In the genomic region with DNA sequence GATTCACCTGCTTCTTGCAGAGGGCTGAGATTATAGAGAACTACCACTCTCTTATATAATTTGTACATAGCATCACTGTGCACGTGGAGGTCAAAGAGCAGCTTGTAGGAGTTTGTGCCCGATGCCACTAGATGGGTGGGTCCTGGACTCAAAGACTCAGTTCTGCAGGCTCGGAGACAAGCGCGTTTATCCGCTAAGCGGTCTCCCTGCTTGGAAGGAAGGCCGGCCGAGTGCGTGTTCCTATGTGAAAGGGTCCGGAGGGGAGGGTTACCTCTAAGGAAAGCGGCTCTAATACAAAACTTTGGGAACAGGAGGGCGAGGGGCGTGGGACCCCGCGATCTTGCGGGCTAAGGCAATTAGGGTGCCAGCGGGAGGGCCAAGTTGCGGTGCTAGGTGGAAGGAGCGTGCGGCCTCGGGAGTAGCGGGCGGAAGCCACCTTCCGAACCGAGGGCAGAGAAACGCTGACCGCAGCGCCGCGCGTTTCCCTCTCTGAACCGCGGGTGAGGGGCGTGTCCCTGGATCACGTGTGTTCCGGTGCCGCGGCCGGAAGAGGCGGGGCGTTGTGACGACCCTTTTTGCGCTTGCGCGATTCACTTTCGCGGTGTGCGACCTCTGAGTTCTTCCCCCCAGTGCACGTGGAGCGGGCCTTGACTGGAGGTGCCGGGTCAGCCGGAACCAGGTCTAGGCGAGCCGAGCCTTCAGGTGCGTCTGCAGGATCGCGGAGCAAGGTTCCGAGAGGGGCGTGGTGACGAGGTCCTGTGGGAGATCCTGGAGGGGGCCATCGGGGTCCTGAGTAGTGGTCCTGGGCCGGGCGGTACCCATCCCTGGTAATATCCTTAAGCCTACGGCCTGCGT, we compare ENCODE assay signal across 8 mouse cellular contexts. TPM values are rescaled to one million over a fixed set of nuclear protein-coding genes. Genes with fewer than 3 reads are reported as not detected.
DNase-seq lines count a peak whose midpoint lies in the region; ATAC-seq and TF ChIP-seq lines count a peak whose summit lies in the region.

Gene Nop2 (plus strand): TSS at position 608 of the 855 bp plus-strand sequence.

- TF ChIP-seq POLR2A in limb, embryonic 14.5 days (IDR thresholded peaks at IDR 0.05; ENCODE audit: borderline replicate concordance, extremely low read depth, insufficient read depth, insufficient read length), result 0 out of 2 replicates have a peak, but pooled peaks have one; percentile 69

- H3K27ac ChIP-seq in embryonic facial prominence, embryonic 11.5 days (replicated peaks; ENCODE audit: low read depth, low read length), result peak within 1 kb of the TSS; percentile 82
- H3K27ac ChIP-seq in limb, embryonic 14.5 days (replicated peaks; ENCODE audit: low read depth, low read length), result peak within 1 kb of the TSS; percentile 66
- peak within 1 kb of the TSS; percentile 80 for H3K27ac ChIP-seq in midbrain, postnatal 0 days (ENCODE audit: low read depth, low read length)

- under 1% methylated on average over 66 of the region's 66 CpGs for WGBS in embryonic facial prominence, embryonic 11.5 days
- WGBS in limb, embryonic 14.5 days, result 3% methylated on average over 52 of the region's 66 CpGs
- under 1% methylated on average over 65 of the region's 66 CpGs for WGBS in midbrain, postnatal 0 days

- TF ChIP-seq CTCF in midbrain, postnatal 0 days (IDR thresholded peaks at IDR 0.05), result no peak

- ATAC-seq in embryonic facial prominence, embryonic 11.5 days (replicated peaks; ENCODE audit: insufficient number of reproducible peaks, low FRiP score, low TSS enrichment, low read depth), result peak; percentile 87
- peak; percentile 95 for ATAC-seq in limb, embryonic 14.5 days (ENCODE audit: low FRiP score, low read depth)
- peak; percentile 98 for ATAC-seq in midbrain, postnatal 0 days (ENCODE audit: low FRiP score)

- peak within 1 kb of the TSS; percentile 79 for H3K4me2 ChIP-seq in embryonic facial prominence, embryonic 11.5 days (ENCODE audit: low read depth, low read length)
- H3K4me2 ChIP-seq in limb, embryonic 14.5 days (replicated peaks; ENCODE audit: low read depth, low read length, severe bottlenecking), result peak within 1 kb of the TSS; percentile 86
- H3K4me2 ChIP-seq in midbrain, postnatal 0 days (ENCODE audit: low read depth, low read length, poor library complexity, severe bottlenecking), result peak within 1 kb of the TSS; percentile 91

- no peaks in the 10 kb centered on the region for H3K27me3 ChIP-seq in embryonic facial prominence, embryonic 11.5 days (ENCODE audit: control insufficient read depth, insufficient read depth, low read length)
- no peaks in the 10 kb centered on the region for H3K27me3 ChIP-seq in limb, embryonic 14.5 days (ENCODE audit: control insufficient read depth, insufficient read depth, low read length)
- H3K27me3 ChIP-seq in midbrain, postnatal 0 days (ENCODE audit: insufficient read depth, low read length), result no peaks in the 10 kb centered on the region

- no peaks in the 10 kb centered on the region for H3K9me3 ChIP-seq in embryonic facial prominence, embryonic 11.5 days (replicated peaks; ENCODE audit: control insufficient read depth, low read length)
- no peaks in the 10 kb centered on the region for H3K9me3 ChIP-seq in limb, embryonic 14.5 days (ENCODE audit: control insufficient read depth, low read length)
- H3K9me3 ChIP-seq in midbrain, postnatal 0 days (ENCODE audit: low read length), result no peaks in the 10 kb centered on the region

- H3K4me3 ChIP-seq in embryonic facial prominence, embryonic 11.5 days (ENCODE audit: low read depth, low read length), result peak within 1 kb of the TSS; percentile 93
- peak within 1 kb of the TSS; percentile 83 for H3K4me3 ChIP-seq in limb, embryonic 14.5 days (replicated peaks; ENCODE audit: low read length)
- H3K4me3 ChIP-seq in midbrain, postnatal 0 days (ENCODE audit: low read depth, low read length), result peak within 1 kb of the TSS; percentile 50

- H3K36me3 ChIP-seq in embryonic facial prominence, embryonic 11.5 days (replicated peaks; ENCODE audit: control insufficient read depth, insufficient read depth, low read depth, low read length), result peaks cover 17% of the 10 kb centered on the region
- peaks cover 72% of the 10 kb centered on the region for H3K36me3 ChIP-seq in limb, embryonic 14.5 days (ENCODE audit: control insufficient read depth, insufficient read depth, low read length)
- H3K36me3 ChIP-seq in midbrain, postnatal 0 days (ENCODE audit: insufficient read depth, low read length), result peaks cover 37% of the 10 kb centered on the region

- DNase-seq in layer of hippocampus, adult 11-12 months (ENCODE audit: low spot score), result peak; percentile 82
- DNase-seq in layer of hippocampus, adult 9-10 months (ENCODE audit: low spot score), result no peak
- DNase-seq in embryonic facial prominence, embryonic 11.5 days (ENCODE audit: low spot score), result peak; percentile 97
- DNase-seq in heart, adult 11 months, result peak; percentile 98
- DNase-seq in kidney, adult 18-20 months, result peak; percentile 89
- peak; percentile 95 for DNase-seq in limb, embryonic 14.5 days (ENCODE audit: low spot score)
- peak; percentile 96 for DNase-seq in midbrain, postnatal 0 days (ENCODE audit: low spot score)
- peak; percentile 75 to 82 for DNase-seq in spleen, postnatal 14 days (ENCODE audit: low spot score in 2 of 2)

- H3K4me1 ChIP-seq in embryonic facial prominence, embryonic 11.5 days (ENCODE audit: control insufficient read depth, insufficient read depth, low read length), result no peaks in the 10 kb centered on the region
- H3K4me1 ChIP-seq in limb, embryonic 14.5 days (ENCODE audit: control insufficient read depth, insufficient read depth, low read length), result no peaks in the 10 kb centered on the region
- H3K4me1 ChIP-seq in midbrain, postnatal 0 days (ENCODE audit: insufficient read depth, low read length), result 0 out of 2 replicates have a peak, but pooled peaks cover 2% of the 10 kb centered on the region

- peak within 1 kb of the TSS; percentile 83 for H3K9ac ChIP-seq in embryonic facial prominence, embryonic 11.5 days (replicated peaks; ENCODE audit: low read length)
- peak within 1 kb of the TSS; percentile 73 for H3K9ac ChIP-seq in limb, embryonic 14.5 days (ENCODE audit: low read depth, low read length, severe bottlenecking)
- H3K9ac ChIP-seq in midbrain, postnatal 0 days (replicated peaks; ENCODE audit: low read length, poor library complexity, severe bottlenecking), result peak within 1 kb of the TSS; percentile 81

RNA-seq across cellular contexts. Expression of gene Nop2, which starts in this region (rescaled TPM):
- polyA plus RNA-seq in embryonic facial prominence, embryonic 11.5 days (2014; fragmentation: Nextera tagmentation; extraction: Ambion mirVana), result 66.3 and 69.8 TPM in 2 replicates
- polyA plus RNA-seq in limb, embryonic 14.5 days (2012; rRNA removed), result 43.7 and 48.5 TPM in 2 replicates
- polyA plus RNA-seq in limb, embryonic 14.5 days (2014; fragmentation: Nextera tagmentation; extraction: Ambion mirVana), result 54.2 TPM in 2 replicates
- 34.5 and 45.8 TPM in 2 replicates for total RNA-seq in midbrain, postnatal 0 days (2014; rRNA removed)
- polyA plus RNA-seq in midbrain, postnatal 0 days (2015; fragmentation: Nextera tagmentation; extraction: Ambion mirVana), result 41.4 and 42.6 TPM in 2 replicates
